19 mouse cellular contexts compared by ENCODE assay signal in the genomic region with DNA sequence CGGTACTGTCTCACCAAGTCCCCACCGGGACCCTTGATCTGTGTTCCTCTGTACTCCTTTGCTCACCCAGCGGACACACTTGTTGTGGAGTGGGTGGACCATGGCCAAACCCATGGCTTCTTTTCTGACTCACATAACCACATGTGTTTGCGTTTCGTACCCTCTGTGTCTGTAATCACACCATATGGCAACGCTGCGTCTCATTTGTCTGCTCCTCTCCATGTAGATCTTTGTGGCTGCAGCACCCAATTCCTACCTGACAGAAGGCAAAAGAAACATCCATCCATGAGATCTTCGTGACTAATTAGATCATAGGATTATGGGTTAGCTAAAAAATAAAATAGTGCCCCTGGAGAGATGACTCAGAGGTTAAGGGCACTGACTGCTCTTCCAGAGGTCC.
DNase-seq lines count a peak whose midpoint lies in the region; ATAC-seq lines count a peak whose summit lies in the region.
"Had no signal": no experiment of that assay in that cellular context is flagged by ENCODE, and none has a peak within 500 bp of the region (broad histone marks: within the 10 kb centered on the region; RNA-seq: fewer than 3 reads in every experiment).

No protein-coding gene starts in this region.

- WGBS in hindbrain, embryonic 16.5 days: 81% methylated on average over 8 of the region's 8 CpGs
- 93% methylated on average over 8 of the region's 8 CpGs for WGBS in hindbrain, embryonic 12.5 days

- H3K4me1 ChIP-seq in hindbrain, embryonic 16.5 days (ENCODE audit: control insufficient read depth, insufficient read depth, low read depth, low read length): no peaks in the 10 kb centered on the region
- H3K4me1 ChIP-seq in hindbrain, embryonic 12.5 days: no peaks in the 10 kb centered on the region
- H3K4me1 ChIP-seq: forebrain, embryonic 13.5 days; heart, embryonic 12.5 days; hindbrain, embryonic 10.5 days; intestine, embryonic 15.5 days had no signal

- H3K36me3 ChIP-seq in hindbrain, embryonic 16.5 days (ENCODE audit: control insufficient read depth, insufficient read depth, low read length): no peaks in the 10 kb centered on the region
- H3K36me3 ChIP-seq in hindbrain, embryonic 12.5 days: no peaks in the 10 kb centered on the region
- H3K36me3 ChIP-seq: embryonic facial prominence, embryonic 10.5 days; heart, embryonic 12.5 days; hindbrain, embryonic 10.5 days; intestine, embryonic 15.5 days had no signal

- H3K27me3 ChIP-seq in hindbrain, embryonic 16.5 days (replicated peaks; ENCODE audit: control insufficient read depth, insufficient read depth, low read length): no peaks in the 10 kb centered on the region
- no peaks in the 10 kb centered on the region for H3K27me3 ChIP-seq in hindbrain, embryonic 12.5 days
- H3K27me3 ChIP-seq: CH12.LX; forebrain, embryonic 13.5 days; heart, embryonic 12.5 days; intestine, embryonic 15.5 days had no signal

- ATAC-seq in hindbrain, embryonic 16.5 days: peak; percentile 40; the same call in 1 of the 2 replicates
- no peak for ATAC-seq in hindbrain, embryonic 12.5 days (ENCODE audit: low FRiP score)
- ATAC-seq: forebrain, embryonic 13.5 days; forebrain, postnatal 0 days; intestine, embryonic 15.5 days had no signal

- peak; percentile 35 for DNase-seq in 3134 (ENCODE audit: extremely low read depth, insufficient read length, low spot score)
- DNase-seq in 416B (ENCODE audit: low read depth): peak; percentile 6
- peak; percentile 2 for DNase-seq in retina, embryonic 14.5 days (ENCODE audit: low spot score)
- no peak for DNase-seq in layer of hippocampus, adult 11-12 months (ENCODE audit: low spot score)
- DNase-seq in layer of hippocampus, adult 18-20 months (ENCODE audit: low spot score in 2 of 2): no peak
- DNase-seq: adrenal gland, adult 8-10 months; adrenal gland, postnatal 36 days; cerebellum, adult 11-12 months; cerebellum, adult 9-11 months; forebrain, postnatal 0 days; gastrocnemius, postnatal 14 days had no signal

- H3K27ac ChIP-seq in hindbrain, embryonic 16.5 days (ENCODE audit: low read depth, low read length): no peak overlapping the region
- no peak overlapping the region for H3K27ac ChIP-seq in hindbrain, embryonic 12.5 days
- H3K27ac ChIP-seq: embryonic facial prominence, embryonic 10.5 days; forebrain, embryonic 13.5 days; hindbrain, embryonic 10.5 days; intestine, embryonic 15.5 days had no signal

- H3K4me3 ChIP-seq in hindbrain, embryonic 16.5 days (ENCODE audit: low read length): no peak overlapping the region
- H3K4me3 ChIP-seq in hindbrain, embryonic 12.5 days: no peak overlapping the region
- H3K4me3 ChIP-seq: embryonic facial prominence, embryonic 10.5 days; forebrain, embryonic 13.5 days; heart, embryonic 12.5 days; hindbrain, embryonic 10.5 days; intestine, embryonic 15.5 days had no signal

- no peaks in the 10 kb centered on the region for H3K9me3 ChIP-seq in hindbrain, embryonic 16.5 days (ENCODE audit: control insufficient read depth, low read length)
- H3K9me3 ChIP-seq in hindbrain, embryonic 12.5 days (replicated peaks): no peaks in the 10 kb centered on the region
- H3K9me3 ChIP-seq: embryonic facial prominence, embryonic 10.5 days; forebrain, embryonic 13.5 days; heart, embryonic 12.5 days; hindbrain, embryonic 10.5 days; intestine, embryonic 15.5 days had no signal

- H3K4me2 ChIP-seq in hindbrain, embryonic 16.5 days (ENCODE audit: low read length): no peak overlapping the region
- H3K4me2 ChIP-seq in hindbrain, embryonic 12.5 days (replicated peaks): no peak overlapping the region
- H3K4me2 ChIP-seq: forebrain, embryonic 13.5 days; heart, embryonic 12.5 days; intestine, embryonic 15.5 days had no signal

- no peak overlapping the region for H3K9ac ChIP-seq in hindbrain, embryonic 16.5 days (ENCODE audit: low read depth, low read length)
- H3K9ac ChIP-seq in hindbrain, embryonic 12.5 days: no peak overlapping the region
- H3K9ac ChIP-seq: forebrain, embryonic 13.5 days; forebrain, postnatal 0 days; heart, embryonic 12.5 days; intestine, embryonic 15.5 days had no signal

Comparison
In these comparisons a context has a peak if more than half of its experiments do, and no peak if none do; other contexts are left out.
1. DNase-seq: peak in 3134 (single experiment), 416B (single experiment) and retina, embryonic 14.5 days (single experiment); none in layer of hippocampus, adult 11-12 months (single experiment) and layer of hippocampus, adult 18-20 months (0 of 2).